26 mouse cellular contexts compared by ENCODE assay signal in genomic region chr3:151443486-151443885, GRCm38 (mm10). TPM values are rescaled to one million over a fixed set of nuclear protein-coding genes. Genes with fewer than 3 reads are reported as not detected.
DNase-seq lines count a peak whose midpoint lies in the region; ATAC-seq and TF ChIP-seq lines count a peak whose summit lies in the region.
"Had no signal": no experiment of that assay in that cellular context is flagged by ENCODE, and none has a peak within 500 bp of the region (broad histone marks: within the 10 kb centered on the region; RNA-seq: fewer than 3 reads in every experiment).

No protein-coding gene starts in this region.

- peak overlapping the region; percentile 8 for H3K27ac ChIP-seq in kidney, adult 2 months (ENCODE audit: insufficient read depth, low read depth, low read length)
- no peak overlapping the region for H3K27ac ChIP-seq in kidney, embryonic 15.5 days
- H3K27ac ChIP-seq in lung, embryonic 16.5 days (ENCODE audit: low read length), result no peak overlapping the region
- H3K27ac ChIP-seq: forebrain, embryonic 13.5 days; heart, embryonic 13.5 days; hindbrain, embryonic 12.5 days; hindbrain, postnatal 0 days; intestine, embryonic 15.5 days; limb, embryonic 13.5 days; midbrain, embryonic 10.5 days; midbrain, embryonic 15.5 days had no signal

- no peak for TF ChIP-seq POLR2A in kidney, adult 2 months (IDR thresholded peaks at IDR 0.05; ENCODE audit: low read depth, low read length)

- no peaks in the 10 kb centered on the region for H3K9me3 ChIP-seq in kidney, embryonic 15.5 days (replicated peaks)
- no peaks in the 10 kb centered on the region for H3K9me3 ChIP-seq in lung, embryonic 16.5 days (ENCODE audit: control insufficient read depth, low read length)
- H3K9me3 ChIP-seq: forebrain, embryonic 13.5 days; heart, embryonic 13.5 days; hindbrain, embryonic 12.5 days; intestine, embryonic 15.5 days; limb, embryonic 13.5 days; midbrain, embryonic 10.5 days; midbrain, embryonic 15.5 days had no signal

- no peaks in the 10 kb centered on the region for H3K36me3 ChIP-seq in kidney, adult 2 months (ENCODE audit: control insufficient read depth, insufficient read depth, low read length)
- H3K36me3 ChIP-seq in kidney, embryonic 15.5 days, result no peaks in the 10 kb centered on the region
- no peaks in the 10 kb centered on the region for H3K36me3 ChIP-seq in lung, embryonic 16.5 days (ENCODE audit: control insufficient read depth, insufficient read depth, low read length)
- H3K36me3 ChIP-seq: G1E; heart, embryonic 13.5 days; hindbrain, embryonic 12.5 days; intestine, embryonic 15.5 days; limb, embryonic 13.5 days; midbrain, embryonic 10.5 days; midbrain, embryonic 15.5 days had no signal

- H3K4me3 ChIP-seq in kidney, adult 2 months (ENCODE audit: insufficient read depth, low read depth, low read length), result no peak overlapping the region
- H3K4me3 ChIP-seq in kidney, embryonic 15.5 days (replicated peaks), result no peak overlapping the region
- H3K4me3 ChIP-seq in lung, embryonic 16.5 days (ENCODE audit: low read length), result no peak overlapping the region
- H3K4me3 ChIP-seq: forebrain, embryonic 13.5 days; heart, embryonic 13.5 days; hindbrain, embryonic 12.5 days; intestine, embryonic 15.5 days; limb, embryonic 13.5 days; midbrain, embryonic 10.5 days; midbrain, embryonic 15.5 days had no signal

- 50% methylated on average over 5 of the region's 5 CpGs for WGBS in kidney, adult 2 months
- WGBS in kidney, embryonic 15.5 days, result 62% methylated on average over 5 of the region's 5 CpGs
- WGBS in lung, embryonic 16.5 days, result 61% methylated on average over 5 of the region's 5 CpGs

- intact Hi-C loops in heart, postnatal 25 days (cut with DNase I), result loop anchor here (2.0 to 5.0 kb wide), 2 partner anchors 34 to 119 kb away; no protein-coding TSS in a partner anchor

- H3K4me2 ChIP-seq in kidney, embryonic 15.5 days, result no peak overlapping the region
- no peak overlapping the region for H3K4me2 ChIP-seq in lung, embryonic 16.5 days (ENCODE audit: low read depth, low read length)
- H3K4me2 ChIP-seq: forebrain, embryonic 13.5 days; heart, embryonic 13.5 days; hindbrain, embryonic 12.5 days; intestine, embryonic 15.5 days; limb, embryonic 13.5 days; liver, embryonic 11.5 days; midbrain, embryonic 15.5 days had no signal

- no peaks in the 10 kb centered on the region for H3K27me3 ChIP-seq in kidney, adult 2 months (replicated peaks; ENCODE audit: control insufficient read depth, insufficient read depth, low read length)
- no peaks in the 10 kb centered on the region for H3K27me3 ChIP-seq in kidney, embryonic 15.5 days
- no peaks in the 10 kb centered on the region for H3K27me3 ChIP-seq in lung, embryonic 16.5 days (ENCODE audit: control insufficient read depth, insufficient read depth, low read depth, low read length)
- H3K27me3 ChIP-seq: forebrain, embryonic 13.5 days; heart, embryonic 13.5 days; hindbrain, embryonic 12.5 days; intestine, embryonic 15.5 days; midbrain, embryonic 15.5 days had no signal

- peak; percentile 88 for DNase-seq in heart, adult 11 months
- DNase-seq in heart, postnatal 25 days (ENCODE audit: low spot score), result no peak
- peak; percentile 57 for DNase-seq in kidney, adult 2 months
- peak; percentile 68 for DNase-seq in lung, postnatal 36 days
- no peak for DNase-seq in cerebellum, adult 11-12 months
- DNase-seq: adrenal gland, adult 8-10 months; cerebellum, adult 9-10 months; cerebellum, postnatal 36 days; gastrocnemius, postnatal 25 days; heart, postnatal 10 days; kidney, postnatal 14 days; right cerebral cortex, postnatal 25 days; thymus, postnatal 14 days had no signal

- ATAC-seq in kidney, embryonic 15.5 days (replicated peaks; ENCODE audit: low FRiP score), result no peak
- ATAC-seq in lung, embryonic 16.5 days (ENCODE audit: low read depth), result peak; percentile 20; the same call in 1 of the 2 replicates
- ATAC-seq: forebrain, embryonic 13.5 days; hindbrain, postnatal 0 days; intestine, embryonic 15.5 days; midbrain, embryonic 15.5 days had no signal

- no peaks in the 10 kb centered on the region for H3K4me1 ChIP-seq in kidney, adult 2 months (ENCODE audit: control insufficient read depth, insufficient read depth, low read length)
- no peaks in the 10 kb centered on the region for H3K4me1 ChIP-seq in kidney, embryonic 15.5 days
- H3K4me1 ChIP-seq in lung, embryonic 16.5 days (replicated peaks; ENCODE audit: control insufficient read depth, insufficient read depth, low read length), result no peaks in the 10 kb centered on the region
- H3K4me1 ChIP-seq: forebrain, embryonic 13.5 days; heart, embryonic 13.5 days; hindbrain, embryonic 12.5 days; intestine, embryonic 15.5 days; limb, embryonic 13.5 days; midbrain, embryonic 10.5 days; midbrain, embryonic 15.5 days had no signal

- no peak overlapping the region for H3K9ac ChIP-seq in kidney, embryonic 15.5 days
- no peak overlapping the region for H3K9ac ChIP-seq in lung, embryonic 16.5 days (ENCODE audit: low read length)
- H3K9ac ChIP-seq: forebrain, embryonic 13.5 days; heart, embryonic 13.5 days; hindbrain, embryonic 12.5 days; intestine, embryonic 15.5 days; limb, embryonic 13.5 days; midbrain, embryonic 15.5 days had no signal

- no peak for TF ChIP-seq CTCF in kidney, adult 2 months (conservative IDR thresholded peaks at IDR 0.05; ENCODE audit: insufficient read depth, insufficient read length, low read depth, low read length)

RNA-seq across cellular contexts. Expression of gene Adgrl4, which starts 5.8 kb away (rescaled TPM):
- total RNA-seq in heart, postnatal 25 days (2021), result 10 to 100 TPM; 74.5 to 88.8 TPM
- 27.1 and 35.1 TPM in 2 replicates for polyA plus RNA-seq in kidney, adult 2 months (2012; rRNA removed)
- 23.4 and 26.8 TPM in 2 replicates for polyA plus RNA-seq in kidney, embryonic 15.5 days (2015; fragmentation: Nextera tagmentation; extraction: Ambion mirVana)
- polyA plus RNA-seq in lung, embryonic 16.5 days (2015; fragmentation: Nextera tagmentation; extraction: Ambion mirVana), result 23.9 and 25.0 TPM in 2 replicates
- total RNA-seq: neutrophil, adult 5-6 weeks had no signal
- polyA plus RNA-seq: G1E had no signal

Comparison
In these comparisons a context has a peak if more than half of its experiments do, and no peak if none do; other contexts are left out.
1. DNase-seq: peak in heart, adult 11 months (single experiment), kidney, adult 2 months (single experiment) and lung, postnatal 36 days (single experiment); none in heart, postnatal 25 days (single experiment) and cerebellum, adult 11-12 months (single experiment).